Mouse (Mus musculus): ENCODE measurements around the gene Tsnaxip1. TPM values are rescaled to one million over a fixed set of nuclear protein-coding genes. Genes with fewer than 3 reads are reported as not detected.
A peak's percentile ranks its signal among the peaks of the same experiment; 100 is the strongest.

The Tsnaxip1 gene
- polyA plus RNA-seq, 1 experiment from 2014 or later = 0.24 TPM

GRCm38 (mm10) chr8:105880754-105881520, 53.4 kb downstream of the Tsnaxip1 start, which contains the start of gene Edc4:
Edc4 (plus strand) TSS chr8:105880881.
- WGBS = 2% methylated on average over 45 of the region's 45 CpGs
- Histone ChIP-seq H3K9me3 (no peaks in the 10 kb centered on the region), H3K9ac (peak within 1 kb of the TSS; percentile 95), H3K4me1 (peaks cover 20% of the 10 kb centered on the region), H3K4me2 (replicated peaks) (peak within 1 kb of the TSS; percentile 96), H3K27ac (no peak within 1 kb of the TSS), H3K4me3 (peak within 1 kb of the TSS; percentile 86), H3K36me3 (peaks cover 53% of the 10 kb centered on the region), H3K27me3 (replicated peaks) (no peaks in the 10 kb centered on the region)
- ATAC-seq (ENCODE audit: low FRiP score, low read depth) = peak; percentile 77

GRCm38 (mm10) chr8:105889756-105890465, 62.4 kb downstream of the Tsnaxip1 start:
- ATAC-seq (ENCODE audit: low FRiP score, low read depth) = no peak
- 94% methylated on average over 12 of the region's 12 CpGs for WGBS
- Histone ChIP-seq H3K9ac (no peak overlapping the region), H3K27ac (no peak overlapping the region), H3K36me3 (peaks cover 87% of the 10 kb centered on the region), H3K4me2 (replicated peaks) (no peak overlapping the region), H3K9me3 (no peaks in the 10 kb centered on the region), H3K27me3 (replicated peaks) (no peaks in the 10 kb centered on the region), H3K4me1 (peaks cover 7% of the 10 kb centered on the region), H3K4me3 (no peak overlapping the region)

- no peak overlapping the region for H3K4me3 ChIP-seq
- no peak overlapping the region for H3K27ac ChIP-seq
- H3K4me1 ChIP-seq = peaks cover 7% of the 10 kb centered on the region
- peaks cover 80% of the 10 kb centered on the region for H3K36me3 ChIP-seq
- no peaks in the 10 kb centered on the region for H3K27me3 ChIP-seq (replicated peaks)
- no peak overlapping the region for H3K9ac ChIP-seq
- no peak overlapping the region for H3K4me2 ChIP-seq (replicated peaks)
- H3K9me3 ChIP-seq = no peaks in the 10 kb centered on the region
- ATAC-seq (ENCODE audit: low FRiP score, low read depth) = no peak
- 75% methylated on average over 6 of the region's 6 CpGs for WGBS
These were observed 63.3 kb downstream of the Tsnaxip1 start for GRCm38 (mm10) chr8:105890870-105891269.

GRCm38 (mm10) chr8:105892432-105892831, 64.9 kb downstream of the Tsnaxip1 start:
- H3K4me2 ChIP-seq (replicated peaks) = no peak overlapping the region
- peaks cover 7% of the 10 kb centered on the region for H3K4me1 ChIP-seq
- no peaks in the 10 kb centered on the region for H3K27me3 ChIP-seq (replicated peaks)
- no peak overlapping the region for H3K9ac ChIP-seq
- WGBS = 89% methylated on average over 6 of the region's 6 CpGs
- H3K36me3 ChIP-seq = peaks cover 64% of the 10 kb centered on the region
- ATAC-seq (ENCODE audit: low FRiP score, low read depth) = no peak
- no peak overlapping the region for H3K27ac ChIP-seq
- H3K4me3 ChIP-seq = no peak overlapping the region
- H3K9me3 ChIP-seq = no peaks in the 10 kb centered on the region

- Histone ChIP-seq H3K27ac (no peak within 1 kb of the TSS), H3K9ac (peak within 1 kb of the TSS; percentile 22; the same call in 1 of the 2 replicates), H3K9me3 (no peaks in the 10 kb centered on the region)
These were observed 65.8 kb downstream of the Tsnaxip1 start, which contains the start of gene Nrn1l for GRCm38 (mm10) chr8:105893339-105893738. Nrn1l (plus strand) TSS chr8:105893567.

More at GRCm38 (mm10) chr8:105893339-105893738, 65.8 kb downstream of the Tsnaxip1 start, which contains the start of gene Nrn1l:
- WGBS = 8% methylated on average over 11 of the region's 11 CpGs
- ATAC-seq (ENCODE audit: low FRiP score, low read depth) = peak; percentile 92
- Histone ChIP-seq H3K27me3 (replicated peaks) (no peaks in the 10 kb centered on the region), H3K4me1 (peaks cover 7% of the 10 kb centered on the region), H3K36me3 (peaks cover 55% of the 10 kb centered on the region), H3K4me2 (replicated peaks) (peak within 1 kb of the TSS; percentile 50), H3K4me3 (0 out of 2 replicates have a peak within 1 kb of the TSS, but pooled peaks have one; percentile 11)

Other genes starting within 250 kb of the Tsnaxip1 start
- 21.3 and 22.1 TPM in 2 replicates for gene Ripor1, start 222.5 kb upstream of the Tsnaxip1 start, polyA plus RNA-seq (2016; fragmentation: Nextera tagmentation; extraction: Ambion mirVana)
- gene Ctcf, start 191.2 kb upstream of the Tsnaxip1 start, polyA plus RNA-seq (2016; fragmentation: Nextera tagmentation; extraction: Ambion mirVana) = 120 and 127 TPM in 2 replicates
- 1.5 and 2.0 TPM in 2 replicates for gene Agrp, start 190.3 kb upstream of the Tsnaxip1 start, polyA plus RNA-seq (2016; fragmentation: Nextera tagmentation; extraction: Ambion mirVana)
- 12.4 and 13.8 TPM in 2 replicates for gene Carmil2, start 141.5 kb upstream of the Tsnaxip1 start, polyA plus RNA-seq (2016; fragmentation: Nextera tagmentation; extraction: Ambion mirVana)
- 84.1 and 90.7 TPM in 2 replicates for gene Acd, start 126.6 kb upstream of the Tsnaxip1 start, polyA plus RNA-seq (2016; fragmentation: Nextera tagmentation; extraction: Ambion mirVana)
- 31.9 and 38.5 TPM in 2 replicates for gene Pard6a, start 126.6 kb upstream of the Tsnaxip1 start, polyA plus RNA-seq (2016; fragmentation: Nextera tagmentation; extraction: Ambion mirVana)
- not detected in 2 replicates for gene 4933405L10Rik, start 120.1 kb upstream of the Tsnaxip1 start, polyA plus RNA-seq (2016; fragmentation: Nextera tagmentation; extraction: Ambion mirVana)
- 19.4 and 20.3 TPM in 2 replicates for gene Enkd1, start 119.5 kb upstream of the Tsnaxip1 start, polyA plus RNA-seq (2016; fragmentation: Nextera tagmentation; extraction: Ambion mirVana)
- gene Gfod2, start 69.1 kb upstream of the Tsnaxip1 start, polyA plus RNA-seq (2016; fragmentation: Nextera tagmentation; extraction: Ambion mirVana) = 63.1 and 64.6 TPM in 2 replicates
- gene Ranbp10, start 381 bp upstream of the Tsnaxip1 start, polyA plus RNA-seq (2016; fragmentation: Nextera tagmentation; extraction: Ambion mirVana) = 14.6 and 15.2 TPM in 2 replicates
- gene Cenpt, start 25.5 kb downstream of the Tsnaxip1 start, polyA plus RNA-seq (2016; fragmentation: Nextera tagmentation; extraction: Ambion mirVana) = 58.6 and 61.8 TPM in 2 replicates
- 73.0 and 77.7 TPM in 2 replicates for gene Thap11, start 27.4 kb downstream of the Tsnaxip1 start, polyA plus RNA-seq (2016; fragmentation: Nextera tagmentation; extraction: Ambion mirVana)
- 238 and 249 TPM in 2 replicates for gene Nutf2, start 32.8 kb downstream of the Tsnaxip1 start, polyA plus RNA-seq (2016; fragmentation: Nextera tagmentation; extraction: Ambion mirVana)
- gene Edc4, start 53.1 kb downstream of the Tsnaxip1 start, polyA plus RNA-seq (2016; fragmentation: Nextera tagmentation; extraction: Ambion mirVana) = 62.0 and 63.1 TPM in 2 replicates
- gene Nrn1l, start 65.8 kb downstream of the Tsnaxip1 start, polyA plus RNA-seq (2016; fragmentation: Nextera tagmentation; extraction: Ambion mirVana) = 0.73 TPM in 1 of 2 replicates, not detected in the other
- gene Pskh1, start 72.7 kb downstream of the Tsnaxip1 start, polyA plus RNA-seq (2016; fragmentation: Nextera tagmentation; extraction: Ambion mirVana) = 20.0 and 20.8 TPM in 2 replicates
- gene Ctrl, start 106.1 kb downstream of the Tsnaxip1 start, polyA plus RNA-seq (2016; fragmentation: Nextera tagmentation; extraction: Ambion mirVana) = 2.3 and 2.4 TPM in 2 replicates
- gene Psmb10, start 110.7 kb downstream of the Tsnaxip1 start, polyA plus RNA-seq (2016; fragmentation: Nextera tagmentation; extraction: Ambion mirVana) = 27.9 and 30.7 TPM in 2 replicates
- 0.85 and 0.98 TPM in 2 replicates for gene Lcat, start 115.7 kb downstream of the Tsnaxip1 start, polyA plus RNA-seq (2016; fragmentation: Nextera tagmentation; extraction: Ambion mirVana)
- gene Slc12a4, start 138.4 kb downstream of the Tsnaxip1 start, polyA plus RNA-seq (2016; fragmentation: Nextera tagmentation; extraction: Ambion mirVana) = 11.8 and 13.9 TPM in 2 replicates
- not detected in 2 replicates for gene Dpep3, start 151.7 kb downstream of the Tsnaxip1 start, polyA plus RNA-seq (2016; fragmentation: Nextera tagmentation; extraction: Ambion mirVana)
- gene Dus2, start 163.6 kb downstream of the Tsnaxip1 start, polyA plus RNA-seq (2016; fragmentation: Nextera tagmentation; extraction: Ambion mirVana) = 17.9 and 19.6 TPM in 2 replicates
- gene Dpep2nb, start 178.2 kb downstream of the Tsnaxip1 start, polyA plus RNA-seq (2016; fragmentation: Nextera tagmentation; extraction: Ambion mirVana) = not detected in 2 replicates
- gene Ddx28, start 184.2 kb downstream of the Tsnaxip1 start, polyA plus RNA-seq (2016; fragmentation: Nextera tagmentation; extraction: Ambion mirVana) = 19.7 and 20.9 TPM in 2 replicates
- gene Nfatc3, start 231.1 kb downstream of the Tsnaxip1 start, polyA plus RNA-seq (2016; fragmentation: Nextera tagmentation; extraction: Ambion mirVana) = 4.4 and 5.6 TPM in 2 replicates